In the genomic region with DNA sequence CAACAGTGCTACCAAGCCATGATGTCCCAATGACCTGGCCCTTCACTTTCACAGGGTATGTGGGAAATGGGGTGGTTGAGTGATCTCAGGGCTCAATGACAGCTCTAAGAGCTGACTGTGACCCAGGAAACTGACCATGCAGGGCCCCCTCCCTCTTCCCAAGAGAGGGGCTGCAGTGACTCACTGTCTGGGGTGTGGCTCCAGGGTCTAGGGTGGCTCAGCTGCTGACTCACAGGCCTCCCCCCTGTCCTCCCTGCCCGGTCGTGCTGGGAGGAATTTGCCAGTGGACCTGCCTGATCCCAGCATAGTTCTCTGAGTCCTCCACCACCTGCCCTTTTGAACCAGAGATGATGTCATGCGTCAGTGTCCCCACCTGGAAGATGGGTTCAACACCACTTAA, we compare ENCODE assay signal across 8 mouse cellular contexts. TPM values are rescaled to one million over a fixed set of nuclear protein-coding genes. Genes with fewer than 3 reads are reported as not detected.
DNase-seq lines count a peak whose midpoint lies in the region; TF ChIP-seq lines count a peak whose summit lies in the region.

No protein-coding gene starts in this region.

- H3K27ac ChIP-seq in left cerebral cortex, adult 2 months: peak overlapping the region; percentile 92
- peak overlapping the region; percentile 98 for H3K27ac ChIP-seq in small intestine, adult 2 months (ENCODE audit: insufficient read depth, low read depth, low read length)

- no peaks in the 10 kb centered on the region for H3K27me3 ChIP-seq in small intestine, adult 2 months (ENCODE audit: control insufficient read depth, insufficient read depth, low read length)

- intact Hi-C loops in left cerebral cortex, adult 2 months (cut with DNase I): no loop called here
- intact Hi-C loops in left cerebral cortex, postnatal 25 days (cut with DNase I): loop anchor here (10.0 kb wide), 1 partner anchor 392 kb away; no protein-coding TSS in a partner anchor

- no peak for TF ChIP-seq CTCF in left cerebral cortex, adult 2 months (IDR thresholded peaks at IDR 0.05)
- no peak for TF ChIP-seq CTCF in small intestine, adult 2 months (IDR thresholded peaks at IDR 0.05; ENCODE audit: extremely low read depth, insufficient read length, insufficient replicate concordance, low read depth, low read length)

- peaks cover 24% of the 10 kb centered on the region for H3K36me3 ChIP-seq in small intestine, adult 2 months (ENCODE audit: control insufficient read depth, insufficient read depth, low read length)

- 35% methylated on average over 3 of the region's 3 CpGs for WGBS in small intestine, adult 2 months

- no peak for DNase-seq in left cerebral cortex, adult 2 months (ENCODE audit: extremely low spot score in 1 of 2, low spot score in 2 of 2)
- no peak for DNase-seq in left cerebral cortex, postnatal 25 days (ENCODE audit: low spot score in 2 of 2)
- DNase-seq in fibroblast of lung, adult 2 months (ENCODE audit: low read depth): peak; percentile 83
- peak; percentile 49 to 65 for DNase-seq in kidney, postnatal 4 days
- DNase-seq in right cerebral cortex, postnatal 14 days: no peak
- DNase-seq in layer of hippocampus, adult 11-12 months (ENCODE audit: low spot score): no peak
- DNase-seq in cerebellum, postnatal 4 days (ENCODE audit: low spot score in 2 of 2): no peak

- no peak overlapping the region for H3K4me3 ChIP-seq in left cerebral cortex, adult 2 months
- H3K4me3 ChIP-seq in small intestine, adult 2 months (ENCODE audit: low read depth, low read length): peak overlapping the region; percentile 1; the same call in 1 of the 2 replicates

- peaks cover 68% of the 10 kb centered on the region for H3K4me1 ChIP-seq in small intestine, adult 2 months (ENCODE audit: control insufficient read depth, insufficient read depth, insufficient read length, low read length)

- TF ChIP-seq POLR2A in small intestine, adult 2 months (IDR thresholded peaks at IDR 0.05; ENCODE audit: low read depth, low read length): no peak

RNA-seq across cellular contexts. Expression of gene Tmbim1, which starts 8.2 kb away (rescaled TPM):
- 10 to 100 TPM; 19.4 to 22.0 TPM for total RNA-seq in left cerebral cortex, adult 2 months (2021)
- 10 to 100 TPM; 21.8 to 22.9 TPM for total RNA-seq in left cerebral cortex, postnatal 25 days (2021)
- polyA plus RNA-seq in small intestine, adult 2 months (2012; rRNA removed): 497 and 689 TPM in 2 replicates

RNA-seq across cellular contexts. Expression of gene Pnkd, which starts 12.5 kb away (rescaled TPM):
- total RNA-seq in left cerebral cortex, adult 2 months (2021): 100 to 1,000 TPM; 155 to 164 TPM
- 100 to 1,000 TPM; 151 to 152 TPM for total RNA-seq in left cerebral cortex, postnatal 25 days (2021)
- 36.9 and 62.6 TPM in 2 replicates for polyA plus RNA-seq in small intestine, adult 2 months (2012; rRNA removed)

RNA-seq across cellular contexts. Expression of gene Aamp, which starts 12.7 kb away (rescaled TPM):
- 100 to 1,000 TPM; 140 to 143 TPM for total RNA-seq in left cerebral cortex, adult 2 months (2021)
- 100 to 1,000 TPM; 137 to 139 TPM for total RNA-seq in left cerebral cortex, postnatal 25 days (2021)
- polyA plus RNA-seq in small intestine, adult 2 months (2012; rRNA removed): 81.6 and 160 TPM in 2 replicates

RNA-seq across cellular contexts. Expression of gene Gpbar1, which starts 18.9 kb away (rescaled TPM):
- not detected for total RNA-seq in left cerebral cortex, adult 2 months (2021)
- total RNA-seq in left cerebral cortex, postnatal 25 days (2021): not detected
- polyA plus RNA-seq in small intestine, adult 2 months (2012; rRNA removed): 1.8 and 3.1 TPM in 2 replicates

Comparison
In these comparisons a context has a peak if more than half of its experiments do, and no peak if none do; other contexts are left out.
1. DNase-seq: peak in fibroblast of lung, adult 2 months (single experiment) and kidney, postnatal 4 days (2 of 2); none in left cerebral cortex, adult 2 months (0 of 2), left cerebral cortex, postnatal 25 days (0 of 2), right cerebral cortex, postnatal 14 days (single experiment), layer of hippocampus, adult 11-12 months (single experiment) and cerebellum, postnatal 4 days (0 of 2).